Mouse (Mus musculus): Measurements from ENCODE around the gene Klhdc1. TPM values are rescaled to one million over a fixed set of nuclear protein-coding genes. Genes with fewer than 3 reads are reported as not detected.

The Klhdc1 gene
- total RNA-seq, 2 experiments from 2014 or later, result 2.9 to 3.8 TPM

DNA sequence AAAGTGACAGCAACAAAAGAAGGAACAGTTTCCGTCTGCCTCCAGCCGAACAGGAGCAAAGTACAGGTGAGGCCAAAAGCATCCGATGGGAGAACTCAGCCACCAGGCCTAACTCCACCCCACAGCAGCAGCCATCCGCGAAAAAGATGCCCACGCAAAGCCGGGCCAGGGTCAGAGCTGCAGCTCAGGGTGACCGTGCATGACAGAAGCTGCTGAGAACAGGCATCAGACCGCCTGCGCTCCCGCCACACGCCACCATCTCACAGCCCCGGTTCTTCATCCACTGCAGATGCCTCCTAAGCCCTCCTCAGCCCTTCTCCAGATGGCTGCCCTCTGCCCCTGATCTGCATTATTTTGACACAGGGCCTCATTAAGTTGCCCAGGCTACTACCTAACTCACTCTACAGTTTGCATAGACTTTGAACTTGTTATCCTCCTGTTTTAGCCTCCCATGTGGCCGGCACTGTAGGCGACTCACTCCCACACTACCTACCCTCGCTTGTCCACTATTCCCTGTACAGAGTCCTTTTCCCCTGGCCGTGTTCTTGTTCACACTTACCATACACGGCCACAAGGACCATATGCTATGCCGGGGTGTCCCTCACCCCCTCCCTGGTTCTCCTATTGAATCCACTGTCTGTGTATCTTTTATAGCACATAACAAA is 20.2 kb upstream of the Klhdc1 start:
- ATAC-seq (replicated peaks; ENCODE audit: poor library complexity, severe bottlenecking), result no peak

DNA sequence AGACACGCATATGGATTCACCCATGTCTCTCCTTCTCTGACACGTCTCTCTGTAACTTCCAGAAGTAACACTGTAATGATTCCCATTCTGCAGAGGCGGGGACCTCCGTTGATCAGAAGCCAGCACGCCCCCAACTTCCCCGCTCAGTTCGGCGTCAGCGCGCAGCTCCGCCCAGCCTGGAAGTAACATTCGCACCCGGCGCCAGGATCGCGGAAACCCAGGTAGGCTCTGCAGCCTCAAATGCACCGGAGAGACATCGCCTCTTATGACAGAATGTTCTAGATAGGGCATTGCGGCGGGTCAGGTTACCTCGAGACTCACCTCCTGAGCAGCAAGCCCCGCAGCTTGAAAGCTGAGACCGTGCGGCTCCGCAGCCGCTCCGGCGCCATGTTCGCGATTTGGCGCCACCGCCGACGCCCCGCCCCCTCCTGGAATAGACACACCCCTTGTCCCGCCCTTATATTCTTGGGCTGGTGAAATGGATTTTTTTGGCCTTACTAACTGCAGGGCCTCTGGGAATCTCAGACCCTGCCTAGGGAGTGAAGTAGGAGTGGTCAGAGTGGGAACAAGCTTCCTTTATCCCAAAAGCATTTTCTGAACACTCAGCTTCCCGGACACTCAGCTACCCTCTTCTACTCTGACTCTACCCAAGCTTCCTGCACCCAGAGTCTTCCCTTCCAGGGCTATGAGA is 13.1 kb upstream of the Klhdc1 start, which contains the start of gene Pole2:
Gene Pole2, minus strand, starts transcription at position 420 of the 691 bp plus-strand sequence.
- peak; percentile 96 for ATAC-seq (replicated peaks; ENCODE audit: poor library complexity, severe bottlenecking)

DNA sequence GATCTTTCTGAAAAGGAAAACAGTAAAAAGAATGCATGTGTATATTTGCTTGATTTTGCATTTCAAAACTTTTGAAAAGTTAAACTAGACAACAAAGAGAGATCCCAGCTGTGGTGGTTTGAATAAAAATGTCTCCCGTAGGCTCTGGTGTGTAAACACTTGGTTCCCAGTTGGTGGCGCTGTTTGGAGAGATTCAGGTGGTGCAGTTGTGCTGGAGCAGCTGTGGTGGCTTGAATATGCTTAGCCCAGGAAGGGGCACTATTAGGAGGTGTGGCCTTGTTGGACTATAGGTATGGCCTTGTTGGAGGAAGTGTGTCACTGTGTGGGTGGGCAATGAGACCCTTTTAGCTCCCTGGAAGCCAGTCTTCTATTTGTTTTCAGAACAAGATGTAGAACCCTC is 11.7 kb upstream of the Klhdc1 start:
- peak; percentile 62 for ATAC-seq (replicated peaks; ENCODE audit: poor library complexity, severe bottlenecking)

DNA sequence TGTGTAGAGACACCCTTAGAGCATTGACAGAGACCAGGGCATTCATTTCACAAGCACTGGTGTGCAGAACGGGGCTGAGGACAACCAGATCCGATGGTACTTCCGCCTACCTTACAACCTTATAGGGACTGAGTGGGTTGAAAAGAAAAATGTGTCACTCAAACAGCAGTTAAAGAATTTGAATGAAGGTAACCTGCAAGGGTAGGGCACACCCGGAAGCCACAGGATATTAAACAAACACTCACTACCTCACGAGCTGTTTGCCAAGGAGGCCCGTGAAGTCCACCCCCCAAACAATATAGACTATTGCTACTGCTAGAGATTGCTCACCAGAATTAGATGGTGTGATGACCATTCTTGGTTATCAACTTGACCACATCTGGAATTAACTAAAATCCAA is 5.2 kb upstream of the Klhdc1 start:
- no peak for ATAC-seq (replicated peaks; ENCODE audit: poor library complexity, severe bottlenecking)

DNA sequence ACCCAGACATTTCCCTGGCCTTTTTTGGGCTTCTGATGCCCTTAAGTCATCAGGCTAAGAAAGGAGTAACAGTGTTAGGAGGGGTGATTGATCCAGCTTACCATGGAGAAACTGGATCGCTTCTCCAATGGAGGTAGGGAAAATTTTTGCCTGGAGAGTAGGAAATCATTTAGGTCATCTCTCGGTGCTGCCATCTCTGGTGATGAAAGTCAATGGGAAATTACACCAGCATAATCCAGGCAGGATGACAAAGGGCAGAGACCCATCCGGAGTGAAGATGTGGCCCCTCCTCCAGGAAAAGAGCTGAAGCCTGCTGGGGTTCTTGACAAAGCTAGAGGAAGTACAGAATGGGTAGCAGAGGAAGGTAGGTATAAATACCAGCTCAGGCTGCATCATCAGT is 2.7 kb upstream of the Klhdc1 start:
- ATAC-seq (replicated peaks; ENCODE audit: poor library complexity, severe bottlenecking), result no peak

DNA sequence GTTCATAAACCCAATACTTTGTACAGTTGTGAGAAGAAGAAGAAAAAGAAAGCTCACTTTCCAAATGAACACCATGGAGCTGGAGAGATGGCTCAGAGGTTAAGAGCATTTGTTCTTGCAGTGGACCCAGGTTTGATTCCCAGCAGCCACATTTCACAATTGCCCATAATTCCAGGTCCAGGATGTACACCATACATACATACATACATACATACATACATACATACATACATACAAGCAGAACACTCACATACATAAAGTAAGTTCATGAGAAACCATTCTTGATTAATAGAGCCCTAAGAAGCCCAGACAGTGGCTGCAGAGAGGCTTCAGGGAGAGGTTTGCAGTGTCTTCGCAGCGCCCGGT is 412 bp downstream of the Klhdc1 start:
- no peak for ATAC-seq (replicated peaks; ENCODE audit: poor library complexity, severe bottlenecking)

DNA sequence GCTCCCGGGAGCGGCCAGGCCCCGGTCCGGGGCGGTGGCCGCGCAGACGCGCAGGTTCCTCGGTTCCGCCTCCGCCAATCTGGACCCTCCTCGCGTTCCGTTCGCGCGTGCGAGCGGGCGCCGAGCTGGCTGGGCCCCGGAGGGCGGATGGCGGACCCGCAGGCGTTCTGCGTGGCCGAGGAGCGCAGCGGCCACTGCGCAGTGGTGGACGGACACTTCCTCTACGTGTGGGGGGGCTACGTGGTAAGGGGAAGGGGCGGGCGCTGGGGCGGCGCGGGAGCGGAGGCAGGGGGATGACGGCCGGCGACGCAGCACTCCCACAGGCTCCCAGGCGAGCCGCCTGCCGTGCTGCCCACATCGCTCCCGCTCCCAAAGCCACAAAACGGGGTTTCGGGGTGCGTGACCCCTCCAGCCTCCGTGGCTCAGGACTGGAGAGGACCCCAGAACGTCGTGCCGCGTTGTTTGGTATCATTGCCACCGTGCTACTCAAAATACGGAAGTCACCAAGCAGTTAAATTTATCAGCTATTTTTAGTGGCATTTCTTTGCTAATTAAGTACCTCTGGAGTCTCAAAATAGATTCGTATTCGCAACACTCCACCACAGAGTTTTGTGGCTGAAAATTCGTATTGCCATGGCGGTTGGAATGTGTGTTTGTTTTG is 925 bp downstream of the Klhdc1 start:
- ATAC-seq (replicated peaks; ENCODE audit: poor library complexity, severe bottlenecking), result peak; percentile 91

DNA sequence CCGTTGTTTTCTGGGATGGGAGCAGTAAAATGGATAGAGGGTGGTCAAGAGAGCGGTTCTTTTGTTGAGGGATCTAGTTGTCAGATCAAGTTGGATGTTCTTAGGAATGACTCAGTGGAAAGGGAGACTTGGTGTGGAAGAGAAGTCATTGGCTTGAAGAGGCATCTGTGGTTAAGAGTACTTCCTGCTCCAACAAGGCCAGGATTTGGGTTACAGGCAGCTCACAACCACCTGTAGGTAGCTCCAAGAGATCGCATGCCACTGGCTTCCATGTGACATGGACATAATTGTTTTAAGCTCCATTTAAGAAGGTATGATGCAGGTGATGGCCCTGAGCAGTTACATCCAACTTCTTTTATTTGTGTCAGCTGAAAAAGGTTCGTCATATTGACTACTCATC is 8.8 kb downstream of the Klhdc1 start:
- peak; percentile 30; the same call in 1 of the 2 replicates for ATAC-seq (replicated peaks; ENCODE audit: poor library complexity, severe bottlenecking)

DNA sequence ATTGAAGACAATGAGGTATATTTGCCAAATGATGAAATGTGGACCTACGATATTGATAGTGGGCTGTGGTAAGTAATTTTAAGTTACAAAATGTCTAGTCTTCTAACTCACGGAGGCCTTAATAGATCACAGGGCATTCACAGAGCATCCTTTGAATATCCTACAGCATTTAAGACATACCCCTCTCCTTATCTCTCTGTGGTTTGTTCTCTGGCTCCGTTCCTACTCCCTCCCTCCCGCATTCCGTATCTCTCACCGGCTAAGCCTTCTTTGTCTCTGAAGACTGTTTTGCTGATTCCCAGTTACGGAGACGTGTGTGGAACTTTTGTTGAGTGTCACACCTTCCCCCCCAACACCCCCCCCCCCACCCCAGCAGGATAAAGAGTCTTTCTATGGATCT is 9.8 kb downstream of the Klhdc1 start:
- ATAC-seq (replicated peaks; ENCODE audit: poor library complexity, severe bottlenecking), result no peak

DNA sequence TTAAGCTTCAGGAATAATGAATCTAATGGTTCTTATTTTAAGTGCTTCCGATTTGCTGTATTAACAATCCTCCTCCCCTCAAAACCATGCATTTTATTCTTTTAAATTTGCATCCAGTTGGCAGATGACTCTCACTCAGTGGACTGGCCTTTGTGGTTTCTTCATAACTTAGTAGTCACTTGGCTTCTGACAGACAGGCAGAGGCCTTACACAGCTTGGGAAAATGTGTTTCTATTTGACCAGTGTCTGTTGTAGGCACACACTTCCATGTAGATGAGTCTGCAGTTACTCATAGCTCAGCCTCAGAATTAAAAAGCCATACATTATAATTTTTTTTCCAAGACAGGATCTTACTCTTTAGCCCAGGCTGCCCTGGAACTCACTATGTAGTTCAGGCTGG is 12.8 kb downstream of the Klhdc1 start:
- ATAC-seq (replicated peaks; ENCODE audit: poor library complexity, severe bottlenecking), result no peak

DNA sequence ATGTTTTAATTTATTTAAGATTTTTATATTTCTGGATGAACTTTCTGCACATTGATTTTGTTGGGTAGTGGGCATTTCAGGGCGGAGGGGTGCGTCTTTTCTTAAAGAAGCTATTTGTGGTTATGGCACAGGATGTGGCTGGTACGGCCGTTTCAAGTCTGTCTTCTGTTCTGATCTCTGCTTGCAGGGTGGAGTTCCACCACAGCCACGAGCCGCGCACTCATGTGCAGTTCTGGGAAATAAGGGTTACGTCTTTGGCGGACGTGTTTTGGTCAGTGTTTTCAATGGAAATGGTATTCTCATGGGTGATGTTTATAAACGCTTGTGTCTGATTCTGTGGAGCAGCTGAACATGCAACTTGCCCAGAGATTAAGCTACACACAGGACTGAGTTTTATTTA is 16.9 kb downstream of the Klhdc1 start:
- peak; percentile 79 for ATAC-seq (replicated peaks; ENCODE audit: poor library complexity, severe bottlenecking)

DNA sequence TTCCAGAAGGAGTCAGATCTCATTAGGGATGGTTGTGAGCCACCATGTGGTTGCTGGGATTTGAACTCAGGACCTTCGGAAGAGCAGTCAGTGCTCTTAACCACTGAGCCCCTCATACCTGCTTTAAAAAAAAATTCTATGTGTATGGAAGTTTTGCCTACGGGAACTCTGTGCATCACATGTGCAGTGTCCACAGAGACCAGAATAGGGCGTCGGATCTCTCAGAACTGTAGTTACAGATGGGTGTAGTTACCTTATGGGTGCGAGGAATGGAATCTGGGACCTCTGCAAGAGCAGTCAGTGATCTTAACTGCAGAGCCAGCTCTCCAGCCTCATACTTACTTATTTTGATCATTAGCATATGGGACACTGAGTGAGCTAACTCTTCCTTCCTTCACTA is 21.3 kb downstream of the Klhdc1 start:
- ATAC-seq (replicated peaks; ENCODE audit: poor library complexity, severe bottlenecking), result no peak

DNA sequence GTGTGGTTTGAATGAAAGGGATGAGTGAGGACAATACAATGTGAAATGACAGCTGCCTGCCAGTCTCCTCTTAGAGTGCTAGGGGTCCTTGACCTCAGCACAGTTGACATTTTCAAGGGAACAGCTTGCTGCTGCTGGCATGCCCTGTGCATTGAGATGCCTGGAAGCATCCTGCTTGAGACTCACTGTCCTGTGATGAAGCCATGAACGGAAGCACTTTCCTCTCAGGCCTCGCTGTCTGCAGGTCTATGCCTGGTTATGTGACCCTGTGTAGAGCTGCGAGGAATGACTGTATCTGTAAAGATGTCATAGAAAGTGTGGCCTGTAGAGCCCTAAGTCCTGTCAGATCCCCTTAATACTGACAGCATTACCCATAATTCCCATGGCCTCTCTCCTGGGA is 24.1 kb downstream of the Klhdc1 start:
- ATAC-seq (replicated peaks; ENCODE audit: poor library complexity, severe bottlenecking), result no peak

DNA sequence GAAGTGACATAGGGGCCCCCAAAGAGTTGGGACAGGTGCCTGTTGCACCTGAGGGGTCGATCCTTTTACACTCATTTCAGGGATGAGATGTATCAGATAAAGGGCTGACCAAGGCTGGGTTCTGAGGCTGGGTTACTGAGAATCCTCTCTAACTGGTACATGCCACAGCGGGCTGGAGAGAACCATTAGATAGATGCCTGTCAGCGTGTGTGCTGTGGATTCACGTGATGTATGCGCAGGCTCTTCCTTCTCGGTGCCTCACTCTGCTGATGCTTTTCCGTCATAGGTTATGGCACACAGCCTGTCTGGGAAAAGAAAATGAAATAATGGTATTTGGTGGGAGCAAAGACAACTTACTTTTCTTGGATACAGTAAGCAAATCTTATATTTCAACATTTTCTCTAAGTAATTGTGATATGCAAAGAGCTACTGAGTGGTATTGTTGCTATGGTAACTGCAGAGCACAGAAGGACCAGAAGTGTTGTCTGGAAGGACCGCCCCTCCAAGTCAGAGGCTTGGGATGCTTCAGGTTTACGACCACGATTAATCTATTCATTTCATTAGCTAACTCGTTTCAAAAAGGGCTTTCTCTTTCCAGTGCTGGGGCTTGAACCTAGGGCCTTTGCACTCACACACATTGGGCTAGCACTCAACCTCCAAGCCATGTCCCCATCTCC is 27.1 kb downstream of the Klhdc1 start:
- ATAC-seq (replicated peaks; ENCODE audit: poor library complexity, severe bottlenecking), result no peak

DNA sequence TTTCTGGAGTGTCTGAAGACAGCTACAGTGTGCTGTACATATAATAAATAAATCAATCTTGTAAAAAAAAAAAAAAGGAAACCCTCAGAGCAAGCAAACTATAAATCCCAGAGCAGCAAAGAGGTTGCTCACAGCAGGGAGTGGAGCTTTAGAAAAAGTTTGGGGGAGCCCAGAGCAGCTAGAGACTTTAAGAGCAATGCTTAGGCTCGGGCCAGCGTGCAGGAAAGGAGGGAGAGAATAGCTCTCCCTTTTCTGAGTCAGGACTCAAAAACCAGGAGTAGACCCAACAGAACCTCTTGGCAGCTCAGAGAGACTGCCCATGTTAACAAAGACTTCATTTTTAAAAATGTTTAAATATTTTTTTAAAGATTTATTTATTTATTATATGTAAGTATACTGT is 28.0 kb downstream of the Klhdc1 start:
- ATAC-seq (replicated peaks; ENCODE audit: poor library complexity, severe bottlenecking), result no peak

DNA sequence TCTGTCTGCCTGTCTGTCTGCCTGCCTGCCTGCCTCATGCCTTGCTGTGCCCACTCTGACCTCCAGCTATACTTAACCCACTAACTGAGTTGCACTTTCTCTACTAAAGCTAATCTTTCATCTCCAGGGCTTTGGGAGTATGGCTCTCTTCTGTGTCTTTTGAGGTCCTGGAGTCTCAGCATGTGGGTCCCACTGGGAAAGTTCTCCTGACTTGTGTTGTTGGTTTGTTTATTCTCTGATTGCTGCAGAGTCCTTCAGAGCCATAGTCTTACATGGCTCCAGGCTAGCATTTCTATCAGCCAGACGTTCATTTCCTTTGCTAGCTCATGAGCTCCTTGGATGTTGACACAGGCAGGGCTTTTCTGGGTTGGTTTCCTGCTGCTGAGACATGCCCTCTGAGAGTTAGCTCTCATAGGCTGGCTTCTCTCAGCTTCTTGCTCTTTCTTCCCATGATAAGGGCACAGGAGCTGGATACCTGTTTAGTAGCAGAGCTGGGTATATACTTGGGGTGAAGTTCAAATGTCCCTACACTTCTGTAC is 39.0 kb downstream of the Klhdc1 start:
- ATAC-seq (replicated peaks; ENCODE audit: poor library complexity, severe bottlenecking), result no peak

DNA sequence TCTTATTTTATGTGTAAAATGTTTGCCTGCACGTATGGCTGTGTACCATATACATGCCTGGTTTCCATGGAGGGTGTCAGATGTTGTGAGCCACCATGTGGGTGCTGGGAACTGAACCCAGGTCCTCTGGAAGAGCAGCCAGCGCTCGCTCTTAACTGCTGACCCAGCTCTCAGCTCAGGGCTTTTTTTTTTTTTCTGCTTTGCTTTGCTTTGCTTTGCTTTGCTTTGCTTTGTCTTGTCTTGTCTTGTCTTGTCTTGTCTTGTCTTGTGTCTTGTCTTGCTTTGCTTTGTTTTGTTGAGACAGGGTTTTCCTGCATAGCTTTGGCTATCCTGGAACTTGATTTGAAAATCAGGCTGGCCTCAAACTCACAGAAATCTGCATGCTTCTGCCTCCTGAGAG is 39.9 kb downstream of the Klhdc1 start:
- no peak for ATAC-seq (replicated peaks; ENCODE audit: poor library complexity, severe bottlenecking)

DNA sequence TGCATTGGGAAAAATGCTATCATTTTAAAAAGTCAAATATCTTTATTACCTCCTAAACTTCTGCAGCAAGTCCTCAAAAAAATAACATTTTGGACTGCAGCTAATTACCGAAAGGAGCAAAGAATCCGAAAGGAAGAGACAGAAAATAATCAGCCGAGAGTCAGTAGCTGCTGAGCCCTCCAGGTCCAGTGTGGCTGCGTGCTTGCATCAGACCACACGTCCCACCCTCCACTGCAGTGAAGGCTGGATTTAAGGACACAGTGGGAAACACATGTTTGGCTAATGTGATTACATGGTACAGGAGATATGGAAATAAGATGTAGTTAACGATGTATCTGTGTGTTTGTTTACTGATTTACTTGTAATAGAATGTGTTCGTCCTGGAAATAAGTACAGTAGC is 42.2 kb downstream of the Klhdc1 start:
- ATAC-seq (replicated peaks; ENCODE audit: poor library complexity, severe bottlenecking), result no peak

DNA sequence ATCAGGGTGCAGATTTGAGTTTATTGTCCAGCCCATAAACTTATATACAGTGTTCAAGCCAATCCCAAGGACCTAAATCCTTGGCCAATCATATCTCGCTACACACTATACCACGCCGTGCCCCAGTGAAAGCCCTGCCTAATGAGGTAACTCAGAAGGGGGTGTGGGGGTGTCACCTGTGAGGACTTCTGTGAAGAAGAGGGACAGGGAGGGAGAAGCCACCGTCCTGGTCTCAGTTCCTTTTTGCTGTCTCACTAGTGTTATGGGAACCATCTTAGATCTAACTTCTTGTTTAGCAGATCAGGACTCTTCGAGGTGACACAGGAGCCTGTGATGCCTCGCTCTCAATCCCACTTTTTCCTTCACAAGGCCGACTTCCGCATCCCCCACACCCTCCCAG is 46.6 kb downstream of the Klhdc1 start:
- ATAC-seq (replicated peaks; ENCODE audit: poor library complexity, severe bottlenecking), result peak; percentile 69

DNA sequence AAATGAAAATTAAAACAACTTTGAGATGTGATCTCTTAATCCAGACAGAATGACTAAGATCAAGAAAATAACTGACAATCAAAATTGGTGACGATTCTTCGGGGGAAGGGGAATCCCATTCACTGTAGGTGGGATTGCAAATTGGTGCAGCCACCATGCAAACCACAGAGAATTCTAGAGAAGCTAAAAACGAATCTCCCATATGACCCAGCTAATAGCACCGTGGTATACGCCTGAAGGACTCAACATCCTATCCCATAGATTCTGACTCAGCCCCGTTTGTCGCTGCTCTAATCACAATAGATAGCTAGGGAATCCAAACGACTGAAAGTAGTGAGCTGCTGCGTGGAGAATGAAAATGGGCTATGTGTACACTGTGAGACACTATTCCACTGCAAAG is 47.7 kb downstream of the Klhdc1 start:
- no peak for ATAC-seq (replicated peaks; ENCODE audit: poor library complexity, severe bottlenecking)

DNA sequence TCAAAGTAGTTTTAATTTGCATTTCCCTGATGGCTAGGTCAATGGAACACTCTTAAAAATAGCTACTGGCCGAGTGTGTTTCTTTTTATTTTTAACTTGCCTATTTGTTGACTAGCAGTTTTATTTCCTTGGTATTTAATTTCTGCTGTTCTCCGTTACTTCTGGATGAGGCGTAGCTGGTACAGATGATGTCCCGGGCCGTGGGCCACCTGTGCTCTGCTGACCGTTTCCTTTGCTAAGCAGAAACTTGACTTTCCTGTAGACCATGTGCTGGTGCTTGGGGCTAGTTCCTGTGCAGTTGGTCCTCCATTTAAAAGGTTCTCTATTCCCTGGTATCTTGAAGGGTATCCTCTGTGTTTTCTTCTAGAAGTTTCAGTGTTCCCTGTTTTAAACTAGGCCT is 51.4 kb downstream of the Klhdc1 start:
- no peak for ATAC-seq (replicated peaks; ENCODE audit: poor library complexity, severe bottlenecking)
